Mouse (Mus musculus): ENCODE results near the gene Arfip2.

DNA sequence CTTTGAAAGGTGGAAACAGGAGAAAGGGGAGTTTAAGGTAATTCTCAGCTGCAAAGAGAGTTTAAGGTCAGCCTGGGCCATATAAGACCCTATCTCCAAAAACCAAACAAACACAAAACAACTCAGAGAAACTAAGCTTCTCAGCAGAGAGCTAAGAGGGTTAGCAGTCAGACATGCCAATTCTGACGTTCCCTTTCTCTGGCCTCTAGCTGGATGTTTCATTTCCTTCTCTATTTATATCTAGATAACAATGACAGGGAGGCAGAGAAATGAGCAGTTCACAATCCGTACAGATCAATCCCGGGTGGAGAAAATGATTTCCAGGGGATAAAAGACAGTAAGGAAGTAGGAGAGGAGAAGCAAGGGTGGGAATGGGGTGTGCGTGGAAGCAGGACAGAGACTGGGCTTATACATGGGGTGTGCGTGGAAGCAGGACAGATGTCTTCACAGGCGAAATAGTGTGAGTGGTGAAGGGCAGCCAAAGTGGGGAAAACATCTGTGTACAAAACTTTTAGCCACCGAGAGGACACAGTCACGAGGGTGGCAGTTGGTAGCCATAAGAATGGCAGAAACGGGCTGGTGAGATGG lies 51.8 kb downstream of the Arfip2 start:
- TF ChIP-seq CTCF (IDR thresholded peaks at IDR 0.05; ENCODE audit: borderline replicate concordance, extremely low read depth, insufficient read depth, insufficient read length) (no peak), POLR2A (IDR thresholded peaks at IDR 0.05; ENCODE audit: borderline replicate concordance, extremely low read depth, insufficient read depth, insufficient read length, poor library complexity, severe bottlenecking) (no peak)

Measured in brain, embryonic 14.5 days (tissue).